ENCODE assay signal across 9 mouse cellular contexts in genomic region chr5:39316478-39316877, GRCm38 (mm10).
"Had no signal": no experiment of that assay in that cellular context is flagged by ENCODE, and none has a peak within 500 bp of the region (broad histone marks: within the 10 kb centered on the region; RNA-seq: fewer than 3 reads in every experiment).

No protein-coding gene starts in this region.

- DNase-seq: liver, embryonic 13.5 days; liver, postnatal 0 days; lung, adult 2 months; lung, postnatal 14 days; lung, postnatal 36 days; right cerebral cortex, postnatal 14 days; thymus, adult 18-20 months; thymus, postnatal 25 days; thymus, postnatal 4 days had no signal
